ENCODE assay signal across 25 mouse cellular contexts in genomic region chr4:9057113-9057512, GRCm38 (mm10).
A peak's percentile ranks its signal among the peaks of the same experiment; 100 is the strongest.
DNase-seq lines count a peak whose midpoint lies in the region; ATAC-seq and TF ChIP-seq lines count a peak whose summit lies in the region.
"Had no signal": no experiment of that assay in that cellular context is flagged by ENCODE, and none has a peak within 500 bp of the region (broad histone marks: within the 10 kb centered on the region; RNA-seq: fewer than 3 reads in every experiment).

No protein-coding gene starts in this region.

- no peak overlapping the region for H3K4me3 ChIP-seq in lung, embryonic 14.5 days (ENCODE audit: low read depth, low read length)
- no peak overlapping the region for H3K4me3 ChIP-seq in lung, postnatal 0 days (ENCODE audit: low read depth, low read length)
- no peak overlapping the region for H3K4me3 ChIP-seq in intestine, embryonic 15.5 days (replicated peaks)
- no peak overlapping the region for H3K4me3 ChIP-seq in stomach, postnatal 0 days (ENCODE audit: low read depth, low read length)
- H3K4me3 ChIP-seq: embryonic facial prominence, embryonic 13.5 days; kidney, embryonic 15.5 days; left cerebral cortex, adult 2 months; lung, embryonic 15.5 days; myocyte; neural tube, embryonic 13.5 days had no signal

- no peak overlapping the region for H3K27ac ChIP-seq in lung, embryonic 14.5 days (ENCODE audit: low read depth)
- no peak overlapping the region for H3K27ac ChIP-seq in lung, postnatal 0 days (ENCODE audit: low read length)
- H3K27ac ChIP-seq in intestine, embryonic 15.5 days: no peak overlapping the region
- H3K27ac ChIP-seq in stomach, postnatal 0 days (replicated peaks): no peak overlapping the region
- H3K27ac ChIP-seq: embryonic facial prominence, embryonic 13.5 days; kidney, embryonic 15.5 days; left cerebral cortex, adult 2 months; liver, embryonic 14.5 days; lung, embryonic 15.5 days; macrophage; neural tube, embryonic 13.5 days had no signal

- no peaks in the 10 kb centered on the region for H3K9me3 ChIP-seq in lung, embryonic 14.5 days (ENCODE audit: low read depth, low read length)
- no peaks in the 10 kb centered on the region for H3K9me3 ChIP-seq in lung, postnatal 0 days (ENCODE audit: low read length)
- H3K9me3 ChIP-seq in intestine, embryonic 15.5 days: no peaks in the 10 kb centered on the region
- no peaks in the 10 kb centered on the region for H3K9me3 ChIP-seq in stomach, postnatal 0 days (ENCODE audit: control insufficient read depth, low read length)
- H3K9me3 ChIP-seq: embryonic facial prominence, embryonic 13.5 days; kidney, embryonic 15.5 days; lung, embryonic 15.5 days; neural tube, embryonic 13.5 days had no signal

- TF ChIP-seq CTCF in lung, embryonic 14.5 days (IDR thresholded peaks at IDR 0.05; ENCODE audit: low read depth): no peak
- no peak for TF ChIP-seq CTCF in lung, postnatal 0 days (IDR thresholded peaks at IDR 0.05)
- no peak for TF ChIP-seq CTCF in stomach, postnatal 0 days (IDR thresholded peaks at IDR 0.05; ENCODE audit: low read depth)

- H3K9ac ChIP-seq in lung, embryonic 14.5 days: no peak overlapping the region
- no peak overlapping the region for H3K9ac ChIP-seq in lung, postnatal 0 days (replicated peaks; ENCODE audit: low read depth)
- no peak overlapping the region for H3K9ac ChIP-seq in intestine, embryonic 15.5 days
- no peak overlapping the region for H3K9ac ChIP-seq in stomach, postnatal 0 days (ENCODE audit: low read length)
- H3K9ac ChIP-seq: embryonic facial prominence, embryonic 13.5 days; kidney, embryonic 15.5 days; liver, embryonic 14.5 days; lung, embryonic 15.5 days; neural tube, embryonic 13.5 days had no signal

- peak; percentile 34 to 51 for DNase-seq in cerebellum, postnatal 14 days
- DNase-seq in cerebellum, adult 8-10 months: no peak
- DNase-seq in lung, embryonic 14.5 days: peak; percentile 13
- DNase-seq in lung, postnatal 0 days (ENCODE audit: low spot score): no peak
- peak; percentile 62 for DNase-seq in stomach, postnatal 0 days (ENCODE audit: low spot score)
- DNase-seq in spleen, adult 18-20 months: no peak
- DNase-seq: adrenal gland, adult 8-10 months; kidney, adult 11 months; kidney, postnatal 4 days; layer of hippocampus, adult 9-11 months; right cerebral cortex, postnatal 4 days; thymus, adult 2 months; thymus, postnatal 4 days had no signal

- no peak for TF ChIP-seq EP300 in lung, postnatal 0 days (IDR thresholded peaks at IDR 0.05)
- TF ChIP-seq EP300 in stomach, postnatal 0 days (optimal IDR thresholded peaks at IDR 0.05): no peak

- no peaks in the 10 kb centered on the region for H3K27me3 ChIP-seq in lung, embryonic 14.5 days (ENCODE audit: insufficient read depth, low read length)
- H3K27me3 ChIP-seq in lung, postnatal 0 days (replicated peaks; ENCODE audit: insufficient read depth, low read length): no peaks in the 10 kb centered on the region
- H3K27me3 ChIP-seq in intestine, embryonic 15.5 days (replicated peaks): no peaks in the 10 kb centered on the region
- no peaks in the 10 kb centered on the region for H3K27me3 ChIP-seq in stomach, postnatal 0 days (ENCODE audit: control insufficient read depth, insufficient read depth, low read length)
- H3K27me3 ChIP-seq: embryonic facial prominence, embryonic 13.5 days; kidney, embryonic 15.5 days; lung, embryonic 15.5 days; neural tube, embryonic 13.5 days had no signal

- no peak for ATAC-seq in lung, embryonic 14.5 days (ENCODE audit: insufficient read depth)
- no peak for ATAC-seq in lung, postnatal 0 days
- ATAC-seq in intestine, embryonic 15.5 days: peak; percentile 75
- peak; percentile 84 for ATAC-seq in stomach, postnatal 0 days (ENCODE audit: low FRiP score, low TSS enrichment)
- ATAC-seq: forebrain, embryonic 14.5 days; hindbrain, embryonic 16.5 days; midbrain, embryonic 16.5 days had no signal

- H3K36me3 ChIP-seq in lung, embryonic 14.5 days (ENCODE audit: insufficient read depth): no peaks in the 10 kb centered on the region
- no peaks in the 10 kb centered on the region for H3K36me3 ChIP-seq in lung, postnatal 0 days (ENCODE audit: insufficient read depth, low read length)
- no peaks in the 10 kb centered on the region for H3K36me3 ChIP-seq in intestine, embryonic 15.5 days
- H3K36me3 ChIP-seq in stomach, postnatal 0 days (ENCODE audit: control insufficient read depth, insufficient read depth, low read length): no peaks in the 10 kb centered on the region
- H3K36me3 ChIP-seq: embryonic facial prominence, embryonic 13.5 days; kidney, embryonic 15.5 days; lung, embryonic 15.5 days; neural tube, embryonic 13.5 days had no signal

- no peak overlapping the region for H3K4me2 ChIP-seq in lung, embryonic 14.5 days
- H3K4me2 ChIP-seq in lung, postnatal 0 days (replicated peaks; ENCODE audit: low read depth, low read length): no peak overlapping the region
- H3K4me2 ChIP-seq in intestine, embryonic 15.5 days (replicated peaks): no peak overlapping the region
- no peak overlapping the region for H3K4me2 ChIP-seq in stomach, postnatal 0 days (replicated peaks; ENCODE audit: low read depth)
- H3K4me2 ChIP-seq: embryonic facial prominence, embryonic 13.5 days; kidney, embryonic 15.5 days; lung, embryonic 15.5 days; neural tube, embryonic 13.5 days had no signal

- no peaks in the 10 kb centered on the region for H3K4me1 ChIP-seq in lung, embryonic 14.5 days (ENCODE audit: insufficient read depth)
- H3K4me1 ChIP-seq in lung, postnatal 0 days (ENCODE audit: insufficient read depth, low read depth, low read length): no peaks in the 10 kb centered on the region
- H3K4me1 ChIP-seq in intestine, embryonic 15.5 days (replicated peaks): no peaks in the 10 kb centered on the region
- H3K4me1 ChIP-seq in stomach, postnatal 0 days (replicated peaks; ENCODE audit: control insufficient read depth, insufficient read depth): no peaks in the 10 kb centered on the region; the same call in 1 of the 2 replicates
- H3K4me1 ChIP-seq: lung, embryonic 15.5 days had no signal

- WGBS in lung, embryonic 14.5 days: 85% methylated on average over 7 of the region's 7 CpGs
- 81% methylated on average over 7 of the region's 7 CpGs for WGBS in lung, postnatal 0 days
- 83% methylated on average over 7 of the region's 7 CpGs for WGBS in intestine, embryonic 15.5 days
- WGBS in stomach, postnatal 0 days: 71% methylated on average over 7 of the region's 7 CpGs

Comparison
In these comparisons a context has a peak if more than half of its experiments do, and no peak if none do; other contexts are left out.
1. DNase-seq: peak in cerebellum, postnatal 14 days (2 of 2), lung, embryonic 14.5 days (single experiment) and stomach, postnatal 0 days (single experiment); none in cerebellum, adult 8-10 months (single experiment), lung, postnatal 0 days (single experiment) and spleen, adult 18-20 months (0 of 2).
2. ATAC-seq: peak in intestine, embryonic 15.5 days (single experiment) and stomach, postnatal 0 days (single experiment); none in lung, embryonic 14.5 days (single experiment) and lung, postnatal 0 days (single experiment).